Mouse (Mus musculus): Measurements from ENCODE around the gene Prpf39. TPM values are rescaled to one million over a fixed set of nuclear protein-coding genes. Genes with fewer than 3 reads are reported as not detected.

Gene Prpf39
- polyA plus RNA-seq, 1 experiment from 2014 or later, result 51.0 TPM

DNA sequence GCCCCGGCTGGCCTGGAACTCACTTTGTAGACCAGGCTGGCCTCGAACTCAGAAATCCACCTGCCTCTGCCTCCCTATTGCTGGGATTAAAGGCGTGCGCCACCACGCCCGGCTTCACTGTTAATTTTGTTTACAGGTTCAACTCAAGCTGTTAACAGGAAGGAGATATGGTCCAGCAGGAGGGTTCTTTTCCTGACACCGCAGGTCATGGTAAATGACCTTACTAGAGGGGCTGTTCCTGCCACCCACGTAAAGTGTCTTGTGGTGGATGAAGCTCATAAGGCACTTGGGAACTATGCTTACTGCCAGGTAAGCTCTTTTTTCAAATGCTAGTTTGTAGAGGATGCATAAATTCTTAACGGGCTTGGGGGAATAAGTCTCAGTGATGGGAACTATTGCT is 40.8 kb downstream of the Prpf39 start:
- H3K9me3 ChIP-seq (replicated peaks; ENCODE audit: control insufficient read depth, low read length), result no peaks in the 10 kb centered on the region
- peaks cover 19% of the 10 kb centered on the region for H3K4me1 ChIP-seq (ENCODE audit: control insufficient read depth, insufficient read depth, low read length)
- H3K36me3 ChIP-seq (ENCODE audit: control insufficient read depth, insufficient read depth, low read length), result no peaks in the 10 kb centered on the region
- 67% methylated on average over 9 of the region's 9 CpGs for WGBS
- H3K27me3 ChIP-seq (ENCODE audit: control insufficient read depth, insufficient read depth, low read length), result no peaks in the 10 kb centered on the region
- H3K27ac ChIP-seq (ENCODE audit: low read length), result no peak overlapping the region
- H3K4me2 ChIP-seq (ENCODE audit: low read depth, low read length), result peak overlapping the region; percentile 94
- no peak overlapping the region for H3K9ac ChIP-seq (ENCODE audit: low read length)
- H3K4me3 ChIP-seq (replicated peaks; ENCODE audit: low read length), result no peak overlapping the region
- no peak for ATAC-seq (ENCODE audit: insufficient read depth, low FRiP score)

DNA sequence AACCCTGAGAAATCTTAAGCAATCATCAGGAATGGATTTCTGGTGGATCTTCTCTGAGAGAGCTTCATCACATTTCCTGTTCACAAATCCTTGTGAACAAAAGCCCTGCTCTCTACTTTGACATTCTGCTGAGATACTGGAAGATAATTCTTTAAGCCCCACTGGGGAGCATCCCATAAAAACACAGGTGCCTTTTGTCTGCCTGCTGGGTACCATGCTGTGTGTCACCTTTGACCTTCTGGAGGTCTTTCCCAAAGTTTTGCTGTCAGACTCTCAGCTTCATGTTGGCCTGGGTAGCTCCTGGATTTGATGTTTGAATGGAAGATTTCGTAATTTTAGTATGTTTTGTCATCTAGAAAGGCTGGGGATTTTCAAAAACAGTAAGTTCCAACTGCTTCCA is 72.6 kb downstream of the Prpf39 start:
- no peaks in the 10 kb centered on the region for H3K27me3 ChIP-seq (ENCODE audit: control insufficient read depth, insufficient read depth, low read length)
- no peak overlapping the region for H3K4me3 ChIP-seq (replicated peaks; ENCODE audit: low read length)
- H3K4me2 ChIP-seq (ENCODE audit: low read depth, low read length), result no peak overlapping the region
- no peaks in the 10 kb centered on the region for H3K9me3 ChIP-seq (replicated peaks; ENCODE audit: control insufficient read depth, low read length)
- no peak for ATAC-seq (ENCODE audit: insufficient read depth, low FRiP score)
- H3K9ac ChIP-seq (ENCODE audit: low read length), result no peak overlapping the region
- WGBS, result 86% methylated on average over 1 of the region's 1 CpGs
- H3K27ac ChIP-seq (ENCODE audit: low read length), result no peak overlapping the region
- 0 out of 2 replicates have a peak, but pooled peaks cover 5% of the 10 kb centered on the region for H3K36me3 ChIP-seq (ENCODE audit: control insufficient read depth, insufficient read depth, low read length)
- no peaks in the 10 kb centered on the region for H3K4me1 ChIP-seq (ENCODE audit: control insufficient read depth, insufficient read depth, low read length)

DNA sequence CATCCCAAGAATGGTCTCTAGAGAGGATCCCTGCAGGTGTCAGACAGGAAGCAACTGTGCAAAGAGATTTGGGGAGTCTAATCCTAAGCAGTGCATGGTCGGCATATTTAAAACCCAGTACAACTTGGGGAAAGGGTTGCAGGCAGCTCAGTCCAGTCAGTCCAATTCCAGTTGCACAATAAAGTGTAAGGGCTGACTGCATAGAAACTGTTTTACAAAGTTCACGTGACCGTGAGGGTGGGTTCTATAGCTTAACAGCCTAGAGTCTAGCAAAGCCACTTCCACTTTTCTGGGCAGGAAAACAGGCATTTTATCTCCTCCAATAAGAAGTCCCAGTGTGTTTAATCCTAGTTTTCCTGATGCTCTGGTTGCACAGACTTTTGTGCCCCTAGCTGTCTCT is 75.4 kb downstream of the Prpf39 start:
- no peaks in the 10 kb centered on the region for H3K9me3 ChIP-seq (replicated peaks; ENCODE audit: control insufficient read depth, low read length)
- no peak overlapping the region for H3K4me3 ChIP-seq (replicated peaks; ENCODE audit: low read length)
- no peaks in the 10 kb centered on the region for H3K27me3 ChIP-seq (ENCODE audit: control insufficient read depth, insufficient read depth, low read length)
- no peak overlapping the region for H3K4me2 ChIP-seq (ENCODE audit: low read depth, low read length)
- H3K36me3 ChIP-seq (ENCODE audit: control insufficient read depth, insufficient read depth, low read length), result 0 out of 2 replicates have a peak, but pooled peaks cover 4% of the 10 kb centered on the region
- no peak for ATAC-seq (ENCODE audit: insufficient read depth, low FRiP score)
- H3K27ac ChIP-seq (ENCODE audit: low read length), result no peak overlapping the region
- no peaks in the 10 kb centered on the region for H3K4me1 ChIP-seq (ENCODE audit: control insufficient read depth, insufficient read depth, low read length)
- H3K9ac ChIP-seq (ENCODE audit: low read length), result no peak overlapping the region
- WGBS, result 95% methylated on average over 3 of the region's 3 CpGs

DNA sequence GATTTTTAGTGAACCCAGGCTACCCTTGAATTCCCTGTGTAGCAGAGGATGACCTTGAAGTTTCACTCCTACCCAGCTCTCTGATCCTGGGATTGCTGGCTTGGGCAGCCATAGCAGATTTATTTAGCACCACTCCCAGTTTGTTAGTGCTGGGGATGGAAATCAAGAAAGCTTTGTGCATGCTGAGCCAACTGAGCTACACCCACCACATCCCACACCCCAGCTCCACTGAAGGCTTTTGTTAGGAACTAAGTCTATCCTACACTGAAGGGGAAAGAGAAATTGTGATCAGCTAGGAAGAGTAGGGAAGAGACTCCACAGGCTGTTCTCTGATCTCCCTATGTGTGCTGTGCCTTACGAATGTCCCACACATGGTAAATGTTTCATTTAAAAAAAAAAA is 76.7 kb downstream of the Prpf39 start:
- Histone ChIP-seq H3K9me3 (replicated peaks; ENCODE audit: control insufficient read depth, low read length) (no peaks in the 10 kb centered on the region), H3K9ac (ENCODE audit: low read length) (no peak overlapping the region), H3K36me3 (ENCODE audit: control insufficient read depth, insufficient read depth, low read length) (0 out of 2 replicates have a peak, but pooled peaks cover 4% of the 10 kb centered on the region), H3K4me2 (ENCODE audit: low read depth, low read length) (no peak overlapping the region), H3K27ac (ENCODE audit: low read length) (no peak overlapping the region), H3K4me1 (ENCODE audit: control insufficient read depth, insufficient read depth, low read length) (no peaks in the 10 kb centered on the region), H3K27me3 (ENCODE audit: control insufficient read depth, insufficient read depth, low read length) (no peaks in the 10 kb centered on the region), H3K4me3 (replicated peaks; ENCODE audit: low read length) (no peak overlapping the region)
- WGBS, result 88% methylated on average over 1 of the region's 1 CpGs
- ATAC-seq (ENCODE audit: insufficient read depth, low FRiP score), result no peak

Other genes starting within 250 kb of the Prpf39 start
- 0.93 and 1.3 TPM in 2 replicates for gene Gm527, start 118.4 kb upstream of the Prpf39 start, polyA plus RNA-seq (2015; fragmentation: Nextera tagmentation; extraction: Ambion mirVana)
- gene Klhl28, start 70.8 kb upstream of the Prpf39 start, polyA plus RNA-seq (2015; fragmentation: Nextera tagmentation; extraction: Ambion mirVana), result 10.3 and 11.5 TPM in 2 replicates
- gene Togaram1, start 70.5 kb upstream of the Prpf39 start, polyA plus RNA-seq (2015; fragmentation: Nextera tagmentation; extraction: Ambion mirVana), result 27.3 and 31.9 TPM in 2 replicates
- 229 and 327 TPM in 2 replicates for gene Fkbp3, start 37.7 kb downstream of the Prpf39 start, polyA plus RNA-seq (2015; fragmentation: Nextera tagmentation; extraction: Ambion mirVana)
- gene Fancm, start 39.3 kb downstream of the Prpf39 start, polyA plus RNA-seq (2015; fragmentation: Nextera tagmentation; extraction: Ambion mirVana), result 4.3 and 4.4 TPM in 2 replicates
- 39.7 and 42.1 TPM in 2 replicates for gene Mis18bp1, start 136.3 kb downstream of the Prpf39 start, polyA plus RNA-seq (2015; fragmentation: Nextera tagmentation; extraction: Ambion mirVana)
- gene Wdr20rt, start 189.2 kb downstream of the Prpf39 start, polyA plus RNA-seq (2015; fragmentation: Nextera tagmentation; extraction: Ambion mirVana), result not detected in 2 replicates

Data from stomach, embryonic 16.5 days (tissue).